Mouse (Mus musculus) forebrain, embryonic 10.5 days (tissue): ENCODE data around the gene Slc35g1. TPM values are rescaled to one million over a fixed set of nuclear protein-coding genes. Genes with fewer than 3 reads are reported as not detected.

Experiments used
- DNase-seq: peaks from one replicate; pipeline ENCODE4 v3.0.0-alpha.2; 2017; ENCODE audit warnings: low spot score; ENCODE audit errors: extremely low spot score
- H3K27ac ChIP-seq: fragments of 300-500 bp; sonication (generic); 2 replicates; pipeline ENCODE4 v1.5.1; 2016; ENCODE audit warnings: mild to moderate bottlenecking
- H3K27me3 ChIP-seq: fragments of 300-500 bp; sonication (generic); 2 replicates; pipeline ENCODE4 v1.6.1; 2016; ENCODE audit warnings: mild to moderate bottlenecking; ENCODE audit not compliant: poor library complexity, severe bottlenecking
- H3K36me3 ChIP-seq: fragments of 300-500 bp; sonication (generic); replicated peaks from 2 replicates; pipeline ENCODE4 v1.6.1; 2016; ENCODE audit warnings: mild to moderate bottlenecking, moderate library complexity
- H3K4me1 ChIP-seq: fragments of 300-500 bp; sonication (generic); 2 replicates; pipeline ENCODE4 v1.6.1; 2016
- H3K4me3 ChIP-seq: fragments of 300-500 bp; sonication (generic); 2 replicates; pipeline ENCODE4 v1.5.1; 2016; ENCODE audit warnings: mild to moderate bottlenecking, moderate library complexity
- H3K9me3 ChIP-seq: fragments of 300-500 bp; sonication (generic); 2 replicates; pipeline ENCODE4 v1.6.1; 2016; ENCODE audit warnings: mild to moderate bottlenecking, moderate library complexity
- WGBS: fragments of 180-500 bp; shearing (Covaris S2); methylation state at CpG from one replicate; pipeline ENCODE4 v1.1.7; 2016; 5-methylcytosine and 5-hydroxymethylcytosine counted together
- polyA plus RNA-seq: library from polyadenylated mRNA; unstranded; fragments of >200 nt; fragmentation: Nextera tagmentation; extraction: Ambion mirVana; gene quantifications from 2 replicates; pipeline ENCODE4 v1.2.1, GENCODE M21; 2016

The Slc35g1 gene
- polyA plus RNA-seq = 7.6 and 7.9 TPM in 2 replicates

GRCm38 (mm10) chr19:38395701-38396632, at the start of gene Slc35g1:
Slc35g1 (plus strand) TSS chr19:38395980.
- peaks cover 8% of the 10 kb centered on the region for H3K36me3 ChIP-seq
- no peaks in the 10 kb centered on the region for H3K27me3 ChIP-seq
- WGBS = 1% methylated on average over 86 of the region's 90 CpGs
- H3K4me3 ChIP-seq = peak within 1 kb of the TSS; percentile 82
- DNase-seq = peak; percentile 62
- H3K9me3 ChIP-seq = no peaks in the 10 kb centered on the region
- H3K4me1 ChIP-seq = peaks cover 26% of the 10 kb centered on the region
- H3K27ac ChIP-seq = peak within 1 kb of the TSS; percentile 92

GRCm38 (mm10) chr19:38348271-38349012, 47.3 kb upstream of the Slc35g1 start:
- Histone ChIP-seq H3K4me1 (peaks cover 14% of the 10 kb centered on the region), H3K4me3 (no peak overlapping the region; the same call in 1 of the 2 replicates), H3K27me3 (peaks cover 49% of the 10 kb centered on the region), H3K9me3 (peaks cover 10% of the 10 kb centered on the region), H3K27ac (no peak overlapping the region), H3K36me3 (no peaks in the 10 kb centered on the region)
- 23% methylated on average over 13 of the region's 13 CpGs for WGBS
- DNase-seq = peak; percentile 55

- no peak for DNase-seq
- peaks cover 49% of the 10 kb centered on the region for H3K27me3 ChIP-seq
- H3K27ac ChIP-seq = no peak overlapping the region
- H3K9me3 ChIP-seq = peaks cover 10% of the 10 kb centered on the region
- peaks cover 14% of the 10 kb centered on the region for H3K4me1 ChIP-seq
- 65% methylated on average over 5 of the region's 5 CpGs for WGBS
- H3K36me3 ChIP-seq = no peaks in the 10 kb centered on the region
- no peak overlapping the region for H3K4me3 ChIP-seq
These were observed 46.8 kb upstream of the Slc35g1 start for GRCm38 (mm10) chr19:38349013-38349341.

GRCm38 (mm10) chr19:38351202-38351601, 44.6 kb upstream of the Slc35g1 start:
- no peaks in the 10 kb centered on the region; the same call in 1 of the 2 replicates for H3K9me3 ChIP-seq
- no peak for DNase-seq
- peaks cover 14% of the 10 kb centered on the region for H3K4me1 ChIP-seq
- no peak overlapping the region for H3K4me3 ChIP-seq
- 90% methylated on average over 2 of the region's 2 CpGs for WGBS
- H3K27me3 ChIP-seq = peaks cover 49% of the 10 kb centered on the region
- H3K36me3 ChIP-seq = no peaks in the 10 kb centered on the region
- H3K27ac ChIP-seq = no peak overlapping the region

- Histone ChIP-seq H3K27me3 (peaks cover 45% of the 10 kb centered on the region), H3K4me3 (no peak overlapping the region), H3K36me3 (no peaks in the 10 kb centered on the region), H3K27ac (no peak overlapping the region), H3K4me1 (peaks cover 14% of the 10 kb centered on the region), H3K9me3 (no peaks in the 10 kb centered on the region; the same call in 1 of the 2 replicates)
- 89% methylated on average over 3 of the region's 3 CpGs for WGBS
- no peak for DNase-seq
These were observed 44.1 kb upstream of the Slc35g1 start for GRCm38 (mm10) chr19:38351728-38352127.

GRCm38 (mm10) chr19:38352495-38353130, 43.2 kb upstream of the Slc35g1 start:
- peaks cover 14% of the 10 kb centered on the region for H3K4me1 ChIP-seq
- H3K27me3 ChIP-seq = peaks cover 36% of the 10 kb centered on the region
- WGBS = 51% methylated on average over 6 of the region's 6 CpGs
- no peak overlapping the region for H3K27ac ChIP-seq
- DNase-seq = peak; percentile 34
- H3K9me3 ChIP-seq = no peaks in the 10 kb centered on the region
- H3K4me3 ChIP-seq = no peak overlapping the region
- no peaks in the 10 kb centered on the region for H3K36me3 ChIP-seq

- Histone ChIP-seq H3K36me3 (no peaks in the 10 kb centered on the region), H3K27ac (no peak overlapping the region), H3K4me3 (no peak overlapping the region), H3K4me1 (no peaks in the 10 kb centered on the region), H3K27me3 (peaks cover 31% of the 10 kb centered on the region), H3K9me3 (no peaks in the 10 kb centered on the region)
- WGBS = 98% methylated on average over 1 of the region's 1 CpGs
- no peak for DNase-seq
These were observed 41.5 kb upstream of the Slc35g1 start for GRCm38 (mm10) chr19:38354279-38354678.

GRCm38 (mm10) chr19:38354819-38355360, 40.9 kb upstream of the Slc35g1 start:
- peaks cover 25% of the 10 kb centered on the region for H3K27me3 ChIP-seq
- 67% methylated on average over 10 of the region's 10 CpGs for WGBS

GRCm38 (mm10) chr19:38356211-38356828, 39.5 kb upstream of the Slc35g1 start:
- no peaks in the 10 kb centered on the region for H3K9me3 ChIP-seq
- no peaks in the 10 kb centered on the region for H3K4me1 ChIP-seq
- H3K27me3 ChIP-seq = peaks cover 10% of the 10 kb centered on the region
- DNase-seq = no peak
- 85% methylated on average over 8 of the region's 8 CpGs for WGBS
- H3K36me3 ChIP-seq = no peaks in the 10 kb centered on the region
- H3K4me3 ChIP-seq = no peak overlapping the region
- H3K27ac ChIP-seq = no peak overlapping the region

More at GRCm38 (mm10) chr19:38354819-38355360, 40.9 kb upstream of the Slc35g1 start:
- Histone ChIP-seq H3K36me3 (no peaks in the 10 kb centered on the region), H3K9me3 (no peaks in the 10 kb centered on the region), H3K4me1 (no peaks in the 10 kb centered on the region), H3K27ac (no peak overlapping the region), H3K4me3 (no peak overlapping the region)
- no peak for DNase-seq

GRCm38 (mm10) chr19:38357956-38358623, 37.7 kb upstream of the Slc35g1 start:
- H3K27me3 ChIP-seq = no peaks in the 10 kb centered on the region
- DNase-seq = no peak
- no peaks in the 10 kb centered on the region for H3K9me3 ChIP-seq
- H3K4me1 ChIP-seq = peaks cover under 1% of the 10 kb centered on the region; the same call in 1 of the 2 replicates
- H3K27ac ChIP-seq = no peak overlapping the region
- H3K36me3 ChIP-seq = no peaks in the 10 kb centered on the region
- no peak overlapping the region for H3K4me3 ChIP-seq
- 85% methylated on average over 9 of the region's 9 CpGs for WGBS

GRCm38 (mm10) chr19:38359287-38359686, 36.5 kb upstream of the Slc35g1 start:
- 88% methylated on average over 1 of the region's 1 CpGs for WGBS
- Histone ChIP-seq H3K9me3 (no peaks in the 10 kb centered on the region), H3K4me3 (no peak overlapping the region), H3K36me3 (no peaks in the 10 kb centered on the region), H3K4me1 (peaks cover 10% of the 10 kb centered on the region), H3K27ac (no peak overlapping the region), H3K27me3 (no peaks in the 10 kb centered on the region)
- no peak for DNase-seq
